In genomic region chr4:55382350-55382749, GRCm38 (mm10) we compare ENCODE assay signal across 26 mouse cellular contexts.
"Had no signal": no experiment of that assay in that cellular context is flagged by ENCODE, and none has a peak within 500 bp of the region (broad histone marks: within the 10 kb centered on the region; RNA-seq: fewer than 3 reads in every experiment).

No protein-coding gene starts in this region.

- H3K27me3 ChIP-seq: embryonic facial prominence, embryonic 12.5 days; embryonic facial prominence, embryonic 13.5 days; embryonic facial prominence, embryonic 15.5 days; forebrain, embryonic 12.5 days; forebrain, embryonic 13.5 days; forebrain, embryonic 15.5 days had no signal

- H3K27ac ChIP-seq: embryonic facial prominence, embryonic 10.5 days; embryonic facial prominence, embryonic 12.5 days; embryonic facial prominence, embryonic 13.5 days; embryonic facial prominence, embryonic 15.5 days; forebrain, embryonic 10.5 days; forebrain, embryonic 12.5 days; forebrain, embryonic 13.5 days; forebrain, embryonic 15.5 days; gastrocnemius, adult 2 months; heart, adult 2 months had no signal

- H3K9ac ChIP-seq: embryonic facial prominence, embryonic 12.5 days; embryonic facial prominence, embryonic 13.5 days; embryonic facial prominence, embryonic 15.5 days; forebrain, embryonic 12.5 days; forebrain, embryonic 13.5 days; forebrain, embryonic 15.5 days; forebrain, postnatal 0 days had no signal

- ATAC-seq: forebrain, embryonic 13.5 days; forebrain, embryonic 14.5 days; forebrain, embryonic 15.5 days; forebrain, embryonic 16.5 days; forebrain, postnatal 0 days had no signal

- DNase-seq: cerebellum, adult 9-10 months; cerebellum, adult 9-11 months; cerebellum, postnatal 10 days; cerebellum, postnatal 14 days; cerebellum, postnatal 25 days; cerebellum, postnatal 36 days; embryo, embryonic 11 days; forebrain, postnatal 0 days; gastrocnemius, adult 2 months; gastrocnemius, postnatal 10 days; gastrocnemius, postnatal 14 days; gastrocnemius, postnatal 25 days; gastrocnemius, postnatal 36 days; heart, adult 18-20 months; heart, adult 2 months had no signal

- H3K9me3 ChIP-seq: embryonic facial prominence, embryonic 10.5 days; embryonic facial prominence, embryonic 12.5 days; embryonic facial prominence, embryonic 13.5 days; embryonic facial prominence, embryonic 15.5 days; forebrain, embryonic 10.5 days; forebrain, embryonic 12.5 days; forebrain, embryonic 13.5 days; forebrain, embryonic 15.5 days had no signal

- H3K4me3 ChIP-seq: embryonic facial prominence, embryonic 10.5 days; embryonic facial prominence, embryonic 12.5 days; embryonic facial prominence, embryonic 13.5 days; embryonic facial prominence, embryonic 15.5 days; erythroblast, embryonic 14.5 days; forebrain, embryonic 10.5 days; forebrain, embryonic 12.5 days; forebrain, embryonic 13.5 days; forebrain, embryonic 15.5 days; gastrocnemius, adult 2 months; heart, adult 2 months had no signal

- H3K4me2 ChIP-seq: embryonic facial prominence, embryonic 12.5 days; embryonic facial prominence, embryonic 13.5 days; embryonic facial prominence, embryonic 15.5 days; forebrain, embryonic 12.5 days; forebrain, embryonic 13.5 days; forebrain, embryonic 15.5 days had no signal

- H3K4me1 ChIP-seq: embryonic facial prominence, embryonic 10.5 days; embryonic facial prominence, embryonic 12.5 days; embryonic facial prominence, embryonic 13.5 days; embryonic facial prominence, embryonic 15.5 days; forebrain, embryonic 10.5 days; forebrain, embryonic 12.5 days; forebrain, embryonic 13.5 days; forebrain, embryonic 15.5 days had no signal
